Mouse (Mus musculus) monocyte, adult 2 months (primary cell): ENCODE measurements around the gene Vmn1r56.
"Not testable (repeated sequence)": the region's sequence is repeated elsewhere in the genome, so short reads cannot be mapped to it uniquely, and the experiment has no call there.

Experiments
- DNase-seq, 2 experiments: peaks; one replicate each; pipeline ENCODE4 v3.0.0; 2022; ENCODE audit warnings: low spot score in 2 of 2, low read depth in 1 of 2

The Vmn1r56 gene

GRCm38 (mm10) chr7:5196647-5197046 is at the start of gene Vmn1r56:
Vmn1r56 (minus strand) TSS chr7:5196747.
- not testable (repeated sequence) for DNase-seq

DNA sequence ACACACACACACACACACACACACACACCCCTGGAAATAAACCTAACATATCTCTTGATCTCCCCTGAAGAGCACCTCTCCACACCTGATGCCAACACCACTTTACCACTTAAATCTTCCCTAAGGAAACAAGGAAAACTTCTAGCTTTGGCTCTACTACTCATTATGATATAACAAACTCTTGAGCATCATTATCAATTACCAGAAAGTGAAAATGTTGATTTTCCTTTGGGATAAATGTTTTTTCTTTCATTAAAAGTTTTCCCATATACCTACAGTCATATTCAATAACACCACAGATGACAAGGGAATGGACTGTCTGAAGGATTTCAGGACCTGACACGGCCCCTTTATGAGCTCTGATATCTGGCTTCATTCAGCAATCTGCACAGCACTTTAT is 21.6 kb upstream of the Vmn1r56 start, which contains the start of gene Vmn1r57:
TSS of gene Vmn1r57 (plus strand) at position 301 of the 400 bp plus-strand sequence.
- not testable (repeated sequence) for DNase-seq

DNA sequence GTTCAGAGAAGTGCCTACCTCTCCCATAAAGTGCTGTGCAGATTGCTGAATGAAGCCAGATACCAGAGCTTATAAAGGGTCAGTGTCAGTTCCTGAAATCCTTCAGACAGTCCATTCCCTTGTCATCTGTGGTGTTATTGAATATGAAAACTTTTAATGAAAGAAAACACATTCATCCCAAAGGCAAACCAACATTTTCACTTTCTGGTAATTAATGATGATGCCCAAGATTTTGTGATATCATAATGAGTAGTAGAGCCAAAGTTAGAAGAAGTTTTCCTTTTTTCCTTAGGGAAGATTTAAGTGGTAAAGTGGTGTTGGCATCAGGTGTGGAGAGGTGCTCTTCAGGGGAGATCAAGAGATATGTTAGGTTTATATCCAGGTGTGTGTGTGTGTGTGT is 47.0 kb downstream of the Vmn1r56 start, which contains the start of gene Vmn1r55:
TSS of gene Vmn1r55 (minus strand) at position 101 of the 400 bp plus-strand sequence.
- DNase-seq: not testable (repeated sequence)
